In genomic region chr1:37430297-37430840, GRCm38 (mm10) we compare ENCODE assay signal across 8 mouse cellular contexts. TPM values are rescaled to one million over a fixed set of nuclear protein-coding genes. Genes with fewer than 3 reads are reported as not detected.
A peak's percentile ranks its signal among the peaks of the same experiment; 100 is the strongest.
DNase-seq lines count a peak whose midpoint lies in the region; TF ChIP-seq lines count a peak whose summit lies in the region.

No protein-coding gene starts in this region.

- no peak for TF ChIP-seq POLR2A in liver, adult 2 months (IDR thresholded peaks at IDR 0.05; ENCODE audit: extremely low read depth, insufficient read depth, low read length)
- no peak for TF ChIP-seq POLR2A in olfactory bulb, adult 2 months (IDR thresholded peaks at IDR 0.05; ENCODE audit: insufficient read depth, low read depth, low read length)

- peak overlapping the region; percentile 94 for H3K27ac ChIP-seq in heart, embryonic 10.5 days
- H3K27ac ChIP-seq in liver, adult 2 months (replicated peaks; ENCODE audit: insufficient read depth, low read depth, low read length): peak overlapping the region; percentile 61
- H3K27ac ChIP-seq in olfactory bulb, adult 2 months (ENCODE audit: insufficient read depth, low read depth, low read length): no peak overlapping the region

- no peak for TF ChIP-seq CTCF in liver, adult 2 months (IDR thresholded peaks at IDR 0.05; ENCODE audit: low read depth, low read length)
- no peak for TF ChIP-seq CTCF in olfactory bulb, adult 2 months (IDR thresholded peaks at IDR 0.05; ENCODE audit: insufficient read depth, low read depth, low read length)

- intact Hi-C loops in heart, postnatal 14 days (cut with DNase I): no loop called here

- H3K4me1 ChIP-seq in heart, embryonic 10.5 days: peaks cover 15% of the 10 kb centered on the region
- H3K4me1 ChIP-seq in liver, adult 2 months (ENCODE audit: control insufficient read depth, insufficient read depth, low read length): peaks cover 12% of the 10 kb centered on the region
- peaks cover 7% of the 10 kb centered on the region; the same call in 1 of the 2 replicates for H3K4me1 ChIP-seq in olfactory bulb, adult 2 months (ENCODE audit: control insufficient read depth, insufficient read depth, low read length)

- peak overlapping the region; percentile 95 for H3K4me3 ChIP-seq in heart, embryonic 10.5 days
- H3K4me3 ChIP-seq in liver, adult 2 months (ENCODE audit: insufficient read depth, low read depth, low read length): peak overlapping the region; percentile 74
- H3K4me3 ChIP-seq in olfactory bulb, adult 2 months (ENCODE audit: insufficient read depth, low read depth, low read length): peak overlapping the region; percentile 95

- WGBS in heart, embryonic 10.5 days: 2% methylated on average over 40 of the region's 40 CpGs
- under 1% methylated on average over 40 of the region's 40 CpGs for WGBS in liver, adult 2 months
- WGBS in olfactory bulb, adult 2 months: 2% methylated on average over 40 of the region's 40 CpGs

- no peak for DNase-seq in heart, embryonic 10.5 days (ENCODE audit: low spot score)
- no peak for DNase-seq in heart, postnatal 14 days
- peak; percentile 62 for DNase-seq in MN1 (ENCODE audit: low spot score)
- peak; percentile 21 for DNase-seq in heart, postnatal 4 days
- peak; percentile 45 for DNase-seq in liver, adult 2 months (ENCODE audit: extremely low read depth, low read depth, low spot score)
- DNase-seq in layer of hippocampus, adult 9-11 months: no peak
- DNase-seq in layer of hippocampus, postnatal 14 days (ENCODE audit: low spot score in 2 of 2): no peak

- no peaks in the 10 kb centered on the region for H3K9me3 ChIP-seq in heart, embryonic 10.5 days

- H3K27me3 ChIP-seq in heart, embryonic 10.5 days (ENCODE audit: insufficient read depth, poor library complexity, severe bottlenecking): no peaks in the 10 kb centered on the region
- H3K27me3 ChIP-seq in liver, adult 2 months (ENCODE audit: control insufficient read depth, insufficient read depth, low read length): no peaks in the 10 kb centered on the region

- H3K36me3 ChIP-seq in heart, embryonic 10.5 days: peaks cover 56% of the 10 kb centered on the region
- H3K36me3 ChIP-seq in liver, adult 2 months (ENCODE audit: control insufficient read depth, insufficient read depth, low read length): peaks cover 25% of the 10 kb centered on the region

- H3K9ac ChIP-seq in liver, adult 2 months (ENCODE audit: low read depth, low read length): peak overlapping the region; percentile 97

- peaks cover 19% of the 10 kb centered on the region; the same call in 1 of the 2 replicates for H3K79me2 ChIP-seq in liver, adult 2 months (ENCODE audit: control insufficient read depth, insufficient read depth, low read length)

RNA-seq across cellular contexts. Expression of gene Unc50, which starts 0.4 kb away (rescaled TPM):
- polyA plus RNA-seq in heart, embryonic 10.5 days (2016; fragmentation: Nextera tagmentation; extraction: Ambion mirVana): 86.2 and 97.7 TPM in 2 replicates
- total RNA-seq in heart, postnatal 14 days (2021): 10 to 100 TPM; 32.6 to 33.7 TPM
- 10 to 100 TPM; 32.2 to 39.3 TPM for total RNA-seq in heart, postnatal 4 days (2021)
- 49.3 and 51.4 TPM in 2 replicates for total RNA-seq in liver, adult 2 months (2014; rRNA removed)
- 38.1 and 39.8 TPM in 2 replicates for polyA plus RNA-seq in liver, adult 2 months (2012; rRNA removed)
- polyA plus RNA-seq in olfactory bulb, adult 2 months (2012; ENCODE audit: insufficient read depth, insufficient read length, low replicate concordance, missing spikeins): not detected in 2 replicates
- 10 to 100 TPM; 55.3 to 57.6 TPM for total RNA-seq in layer of hippocampus, postnatal 14 days (2021)

RNA-seq across cellular contexts. Expression of gene Coa5, which starts 0.5 kb away (rescaled TPM):
- 71.4 and 96.5 TPM in 2 replicates for polyA plus RNA-seq in heart, embryonic 10.5 days (2016; fragmentation: Nextera tagmentation; extraction: Ambion mirVana)
- total RNA-seq in heart, postnatal 14 days (2021): 10 to 100 TPM; 86.9 to 98.1 TPM
- total RNA-seq in heart, postnatal 4 days (2021): 10 to 100 TPM; 84.1 to 85.6 TPM
- total RNA-seq in liver, adult 2 months (2014; rRNA removed): 41.6 and 47.2 TPM in 2 replicates
- polyA plus RNA-seq in liver, adult 2 months (2012; rRNA removed): 45.8 and 53.2 TPM in 2 replicates
- polyA plus RNA-seq in olfactory bulb, adult 2 months (2012; ENCODE audit: insufficient read depth, insufficient read length, low replicate concordance, missing spikeins): not detected in 2 replicates
- 10 to 100 TPM; 43.1 to 43.2 TPM for total RNA-seq in layer of hippocampus, postnatal 14 days (2021)

Comparison
In these comparisons a context has a peak if more than half of its experiments do, and no peak if none do; other contexts are left out.
1. DNase-seq: peak in MN1 (single experiment), heart, postnatal 4 days (single experiment) and liver, adult 2 months (single experiment); none in heart, embryonic 10.5 days (single experiment), heart, postnatal 14 days (0 of 2), layer of hippocampus, adult 9-11 months (single experiment) and layer of hippocampus, postnatal 14 days (0 of 2).
2. Peak in every context shown above with its lines, with median percentiles within 50 percentile points of each other: H3K4me3 ChIP-seq.